Mouse (Mus musculus) urinary bladder, postnatal 14 days (tissue): ENCODE results near the gene Zfp729b.
A peak's percentile ranks its signal among the peaks of the same experiment; 100 is the strongest.

Source experiments
- DNase-seq: peaks from one replicate; pipeline ENCODE4 v3.0.0; 2021; ENCODE audit warnings: low spot score

Zfp729b gene

GRCm38 (mm10) chr13:67609066-67609876, at the start of gene Zfp729b:
TSS of gene Zfp729b (minus strand) at chr13:67609707.
- DNase-seq: peak; percentile 91

- DNase-seq: no peak
Measured at GRCm38 (mm10) chr13:67652496-67652895, 43.0 kb upstream of the Zfp729b start.

GRCm38 (mm10) chr13:67637294-67638007, 27.9 kb upstream of the Zfp729b start, which contains the start of the genes Gm49345 and Zfp729a:
TSS of gene Gm49345 (minus strand) at chr13:67637769.
TSS of gene Zfp729a (minus strand) at chr13:67637791.
- peak; percentile 86 for DNase-seq

- DNase-seq: no peak
Measured at GRCm38 (mm10) chr13:67610108-67610507, 601 bp upstream of the Zfp729b start.

DNA sequence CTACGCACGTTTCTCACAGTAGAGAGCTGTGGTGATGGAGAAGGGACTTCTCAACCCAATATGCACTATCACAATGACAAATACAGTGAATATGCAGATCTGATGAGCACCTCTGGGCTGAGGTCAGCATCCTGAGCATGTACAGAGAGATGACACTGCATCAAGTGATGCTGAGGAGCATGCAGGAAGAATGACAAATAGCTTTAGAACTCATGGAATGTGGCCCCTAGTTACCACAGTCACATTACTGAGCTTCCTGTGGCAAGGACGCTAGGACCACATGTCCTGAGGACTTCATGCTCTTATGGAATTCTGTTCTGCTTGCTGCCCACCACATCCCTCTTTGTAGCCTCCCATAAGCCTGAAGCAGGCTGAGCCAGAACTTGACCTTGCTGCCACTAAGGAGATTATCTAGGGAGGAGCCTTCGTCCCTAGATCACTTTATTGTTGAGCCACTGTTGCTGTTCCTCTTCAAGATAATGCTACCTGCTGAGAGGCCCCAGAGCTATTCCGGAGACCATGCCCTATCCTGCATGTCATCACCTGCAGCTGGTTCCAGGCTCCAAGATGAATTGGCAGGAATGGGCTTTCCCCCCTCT, 36.8 kb downstream of the Zfp729b start:
- no peak for DNase-seq

DNA sequence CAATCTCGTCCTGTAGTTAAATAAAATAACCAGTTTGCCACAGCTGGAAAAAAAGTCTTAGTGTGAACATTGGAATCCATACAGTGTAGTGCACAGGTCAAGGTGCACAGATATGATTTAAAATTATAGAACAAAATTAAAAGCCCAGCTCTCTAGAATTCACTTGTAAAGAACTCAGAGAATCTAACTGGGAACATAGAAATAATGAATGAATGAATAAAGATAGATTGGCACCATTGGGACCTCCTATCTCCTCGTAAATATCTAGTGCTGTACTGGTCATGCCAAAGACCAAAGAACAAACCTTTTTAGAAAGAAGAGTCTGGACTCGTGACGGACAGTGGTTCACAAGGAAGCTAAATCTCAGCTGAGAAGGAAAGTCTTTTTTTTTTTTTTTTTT, 55.8 kb downstream of the Zfp729b start, which contains the start of gene Zfp748:
Gene Zfp748, minus strand, starts transcription at position 101 of the 400 bp plus-strand sequence.
- DNase-seq: no peak

DNA sequence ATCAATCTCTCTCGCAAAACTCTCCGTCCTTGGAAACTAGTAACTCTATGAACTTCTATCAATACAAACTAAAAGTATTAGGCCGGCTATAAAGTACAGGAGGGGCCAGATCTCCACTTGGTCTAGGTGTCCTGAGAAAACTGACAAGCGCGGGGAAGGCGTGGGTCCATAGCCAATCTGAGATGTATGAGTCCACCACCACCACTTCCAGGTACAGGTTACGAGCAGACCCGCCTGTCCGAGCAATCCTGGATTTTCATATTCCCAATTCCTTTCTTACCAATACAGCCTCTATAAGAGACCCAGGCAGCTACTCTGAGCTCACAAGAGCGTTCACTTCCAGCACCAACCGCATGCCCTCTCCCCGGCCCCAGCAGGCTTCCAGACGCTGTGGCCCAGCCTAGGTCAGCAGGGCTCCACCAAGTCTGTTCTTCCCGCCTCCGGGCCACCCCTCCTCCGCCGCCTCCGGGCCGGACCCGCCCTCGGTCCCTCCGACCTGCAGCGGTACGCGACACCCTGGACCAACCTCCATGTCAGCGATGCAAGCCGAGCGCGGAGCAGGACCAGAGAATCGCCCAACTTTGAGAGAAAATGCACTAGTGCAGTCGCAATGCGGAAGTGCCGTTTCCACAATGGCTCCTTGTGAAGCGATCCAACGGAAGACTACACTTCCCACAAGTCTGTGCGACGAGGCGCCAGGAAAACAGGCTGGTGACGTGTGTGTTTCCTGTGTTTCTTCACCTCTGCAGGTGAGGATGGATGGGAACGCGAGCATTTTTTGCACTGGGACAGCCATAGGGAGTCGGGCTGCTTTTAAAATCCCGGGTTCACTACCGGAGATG, 56.8 kb downstream of the Zfp729b start:
- DNase-seq: peak; percentile 88

DNA sequence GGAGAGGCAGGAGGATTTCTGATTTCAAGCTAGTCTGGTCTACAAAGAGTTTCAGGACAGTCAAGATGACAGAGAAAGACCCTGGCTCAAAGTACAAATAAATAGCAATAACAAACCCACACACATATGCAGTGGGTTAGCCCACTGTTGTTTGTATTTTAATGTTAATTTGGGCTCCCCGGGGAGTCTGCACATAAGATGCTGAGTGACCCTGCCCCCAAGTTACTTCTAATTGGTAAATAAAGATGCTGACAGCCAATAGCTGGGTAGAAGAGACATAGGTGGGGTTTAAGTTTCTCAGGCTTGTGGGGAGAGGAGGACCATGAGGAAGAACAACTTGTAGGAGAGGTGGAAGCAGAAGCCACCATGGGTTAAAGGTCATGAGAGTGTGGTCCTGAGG, 63.6 kb downstream of the Zfp729b start:
- DNase-seq: no peak
